Mouse (Mus musculus): Measurements from ENCODE around the gene Tas2r134. TPM values are rescaled to one million over a fixed set of nuclear protein-coding genes. Genes with fewer than 3 reads are reported as not detected.

The Tas2r134 gene
- polyA plus RNA-seq, 1 experiment from 2014 or later, result not detected

- H3K9me3 ChIP-seq, result no peaks in the 10 kb centered on the region
- no peaks in the 10 kb centered on the region for H3K27me3 ChIP-seq (replicated peaks)
- WGBS, result 50% methylated on average over 2 of the region's 2 CpGs
- H3K27ac ChIP-seq, result no peak overlapping the region
- H3K9ac ChIP-seq, result no peak overlapping the region
- ATAC-seq (ENCODE audit: insufficient read depth, low FRiP score, low read depth), result no peak
- no peaks in the 10 kb centered on the region for H3K36me3 ChIP-seq
- H3K4me1 ChIP-seq, result no peaks in the 10 kb centered on the region
- no peak overlapping the region for H3K4me2 ChIP-seq
- H3K4me3 ChIP-seq (replicated peaks), result no peak overlapping the region
Measured at GRCm38 (mm10) chr2:51610897-51611296, 16.4 kb upstream of the Tas2r134 start.

GRCm38 (mm10) chr2:51613716-51614115 lies 13.6 kb upstream of the Tas2r134 start:
- H3K4me3 ChIP-seq (replicated peaks), result no peak overlapping the region
- ATAC-seq (ENCODE audit: insufficient read depth, low FRiP score, low read depth), result no peak
- no peaks in the 10 kb centered on the region for H3K4me1 ChIP-seq
- no peaks in the 10 kb centered on the region for H3K9me3 ChIP-seq
- no peaks in the 10 kb centered on the region for H3K27me3 ChIP-seq (replicated peaks)
- no peaks in the 10 kb centered on the region for H3K36me3 ChIP-seq
- WGBS, result 78% methylated on average over 4 of the region's 4 CpGs
- H3K27ac ChIP-seq, result no peak overlapping the region
- no peak overlapping the region for H3K9ac ChIP-seq
- no peak overlapping the region for H3K4me2 ChIP-seq

GRCm38 (mm10) chr2:51621931-51622330 lies 5.4 kb upstream of the Tas2r134 start:
- no peaks in the 10 kb centered on the region for H3K36me3 ChIP-seq
- whole genome bisulfite sequencing, result 85% methylated on average over 2 of the region's 2 CpGs
- H3K9ac ChIP-seq, result no peak overlapping the region
- H3K27ac ChIP-seq, result no peak overlapping the region
- no peaks in the 10 kb centered on the region for H3K27me3 ChIP-seq (replicated peaks)
- no peak overlapping the region for H3K4me3 ChIP-seq (replicated peaks)
- H3K4me2 ChIP-seq, result no peak overlapping the region
- no peak for ATAC-seq (ENCODE audit: insufficient read depth, low FRiP score, low read depth)
- no peaks in the 10 kb centered on the region for H3K9me3 ChIP-seq
- no peaks in the 10 kb centered on the region for H3K4me1 ChIP-seq

DNA sequence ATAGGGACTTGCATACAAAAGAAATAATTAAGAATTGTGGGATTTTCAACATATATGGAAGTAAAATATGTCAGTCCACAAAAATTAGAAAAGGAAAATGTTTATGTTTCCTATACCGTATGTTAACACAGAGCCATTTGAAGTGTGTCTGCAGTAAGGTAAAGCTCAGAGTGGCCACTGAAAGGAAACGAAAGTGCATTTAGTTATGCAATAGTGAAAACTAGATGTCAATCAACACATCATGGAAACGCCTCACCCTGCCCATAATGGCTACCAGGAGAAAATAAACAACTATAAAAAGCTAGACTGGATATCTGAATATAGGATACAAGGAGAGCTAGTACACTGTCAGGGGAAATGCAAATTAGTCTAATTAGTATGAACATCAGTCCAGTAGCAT lies 1.3 kb upstream of the Tas2r134 start:
- no peak overlapping the region for H3K9ac ChIP-seq
- no peaks in the 10 kb centered on the region for H3K36me3 ChIP-seq
- no peak overlapping the region for H3K4me2 ChIP-seq
- no peaks in the 10 kb centered on the region for H3K4me1 ChIP-seq
- WGBS, result 50% methylated on average over 3 of the region's 3 CpGs
- no peaks in the 10 kb centered on the region for H3K9me3 ChIP-seq
- no peaks in the 10 kb centered on the region for H3K27me3 ChIP-seq (replicated peaks)
- ATAC-seq (ENCODE audit: insufficient read depth, low FRiP score, low read depth), result no peak
- H3K4me3 ChIP-seq (replicated peaks), result no peak overlapping the region
- H3K27ac ChIP-seq, result no peak overlapping the region

DNA sequence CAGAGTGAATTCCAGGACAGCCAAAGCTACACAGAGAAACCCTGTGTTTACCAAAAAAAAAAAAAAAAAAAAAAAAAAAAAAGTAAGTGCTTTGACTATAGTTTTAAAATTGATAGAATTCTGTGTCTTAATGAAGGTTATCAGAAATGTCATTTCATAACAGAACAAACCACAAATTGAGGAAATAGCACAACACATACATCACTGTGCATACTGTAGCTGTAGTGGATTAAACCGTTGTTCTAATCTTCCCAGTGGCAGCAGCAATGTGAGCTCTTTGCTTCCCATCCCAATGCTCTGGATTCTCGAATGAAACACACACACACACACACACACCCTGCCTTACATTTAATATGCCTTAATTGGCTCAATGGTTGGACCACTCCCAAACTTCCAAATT lies 4.1 kb downstream of the Tas2r134 start:
- no peak for ATAC-seq (ENCODE audit: insufficient read depth, low FRiP score, low read depth)
- H3K9ac ChIP-seq, result no peak overlapping the region
- no peak overlapping the region for H3K4me2 ChIP-seq
- H3K27ac ChIP-seq, result no peak overlapping the region
- no peaks in the 10 kb centered on the region for H3K9me3 ChIP-seq
- H3K4me1 ChIP-seq, result no peaks in the 10 kb centered on the region
- H3K36me3 ChIP-seq, result no peaks in the 10 kb centered on the region
- H3K27me3 ChIP-seq (replicated peaks), result no peaks in the 10 kb centered on the region
- H3K4me3 ChIP-seq (replicated peaks), result no peak overlapping the region
- 64% methylated on average over 2 of the region's 2 CpGs for WGBS

- no peak for ATAC-seq (ENCODE audit: insufficient read depth, low FRiP score, low read depth)
- WGBS, result 82% methylated on average over 11 of the region's 11 CpGs
- no peaks in the 10 kb centered on the region for H3K9me3 ChIP-seq
- H3K9ac ChIP-seq, result no peak overlapping the region
- H3K27ac ChIP-seq, result no peak overlapping the region
- H3K4me3 ChIP-seq (replicated peaks), result no peak overlapping the region
- H3K36me3 ChIP-seq, result no peaks in the 10 kb centered on the region
- H3K4me2 ChIP-seq, result no peak overlapping the region
- H3K4me1 ChIP-seq, result no peaks in the 10 kb centered on the region
- no peaks in the 10 kb centered on the region for H3K27me3 ChIP-seq (replicated peaks)
Measured at GRCm38 (mm10) chr2:51637681-51638080, 10.4 kb downstream of the Tas2r134 start.

DNA sequence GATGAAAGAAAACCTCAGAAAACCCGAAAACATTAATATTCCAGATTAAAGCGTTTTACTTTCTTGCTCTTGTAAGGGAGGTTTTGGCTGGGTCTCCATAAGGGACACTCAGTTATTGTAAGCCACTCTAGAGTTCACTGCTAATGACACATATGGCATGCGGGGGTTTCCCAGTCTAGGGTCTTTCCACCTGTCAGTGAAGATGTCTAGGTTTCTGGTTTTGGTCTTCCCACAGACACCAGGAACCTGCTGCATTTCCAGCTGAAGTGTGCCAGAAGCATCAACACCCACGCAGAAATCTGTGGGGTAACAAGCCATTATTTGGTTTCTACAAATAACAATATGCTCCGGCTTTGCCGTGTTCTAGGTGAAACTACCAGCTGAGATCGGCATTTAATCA lies 14.3 kb downstream of the Tas2r134 start:
- 83% methylated on average over 7 of the region's 7 CpGs for WGBS
- Histone ChIP-seq H3K9me3 (no peaks in the 10 kb centered on the region), H3K27ac (no peak overlapping the region), H3K4me1 (no peaks in the 10 kb centered on the region), H3K4me3 (replicated peaks) (no peak overlapping the region), H3K27me3 (replicated peaks) (no peaks in the 10 kb centered on the region), H3K4me2 (no peak overlapping the region), H3K36me3 (no peaks in the 10 kb centered on the region), H3K9ac (no peak overlapping the region)
- no peak for ATAC-seq (ENCODE audit: insufficient read depth, low FRiP score, low read depth)

- no peak overlapping the region for H3K9ac ChIP-seq
- WGBS, result 55% methylated on average over 7 of the region's 7 CpGs
- no peaks in the 10 kb centered on the region for H3K4me1 ChIP-seq
- no peak overlapping the region for H3K4me2 ChIP-seq
- no peaks in the 10 kb centered on the region for H3K36me3 ChIP-seq
- no peak overlapping the region for H3K27ac ChIP-seq
- no peaks in the 10 kb centered on the region for H3K9me3 ChIP-seq
- ATAC-seq (ENCODE audit: insufficient read depth, low FRiP score, low read depth), result no peak
- H3K27me3 ChIP-seq (replicated peaks), result no peaks in the 10 kb centered on the region
- H3K4me3 ChIP-seq (replicated peaks), result no peak overlapping the region
Measured at GRCm38 (mm10) chr2:51643244-51644139, 16.2 kb downstream of the Tas2r134 start.

DNA sequence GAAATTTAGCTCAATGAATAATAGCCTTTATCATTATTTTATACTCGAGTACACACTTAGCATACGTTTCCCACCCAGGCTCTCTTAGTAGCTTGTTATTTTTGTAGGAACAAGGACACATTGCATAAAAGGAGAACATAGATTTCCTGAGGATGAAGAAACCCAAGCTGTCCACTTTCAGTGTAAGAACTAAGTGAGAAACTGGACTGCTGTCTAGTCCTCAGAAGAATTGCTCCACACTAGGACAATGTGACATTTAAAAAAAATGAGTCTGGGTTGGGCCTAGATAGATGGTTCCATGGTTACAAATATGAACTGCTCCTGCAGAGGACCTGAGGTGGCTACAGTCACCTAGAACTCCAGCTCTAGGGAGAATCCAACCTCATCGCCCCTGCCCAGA lies 20.7 kb downstream of the Tas2r134 start:
- Histone ChIP-seq H3K27ac (no peak overlapping the region), H3K4me3 (replicated peaks) (no peak overlapping the region), H3K4me1 (no peaks in the 10 kb centered on the region), H3K4me2 (no peak overlapping the region), H3K9ac (no peak overlapping the region), H3K36me3 (no peaks in the 10 kb centered on the region), H3K9me3 (no peaks in the 10 kb centered on the region), H3K27me3 (replicated peaks) (no peaks in the 10 kb centered on the region)
- WGBS, result 67% methylated on average over 3 of the region's 3 CpGs
- no peak for ATAC-seq (ENCODE audit: insufficient read depth, low FRiP score, low read depth)

GRCm38 (mm10) chr2:51649887-51650286 lies 22.6 kb downstream of the Tas2r134 start:
- peak; percentile 27; the same call in 1 of the 2 replicates for ATAC-seq (ENCODE audit: insufficient read depth, low FRiP score, low read depth)
- Histone ChIP-seq H3K36me3 (no peaks in the 10 kb centered on the region), H3K4me1 (no peaks in the 10 kb centered on the region), H3K27ac (no peak overlapping the region), H3K9me3 (no peaks in the 10 kb centered on the region), H3K9ac (no peak overlapping the region), H3K4me3 (replicated peaks) (no peak overlapping the region), H3K4me2 (no peak overlapping the region), H3K27me3 (replicated peaks) (no peaks in the 10 kb centered on the region)
- 79% methylated on average over 1 of the region's 1 CpGs for WGBS

- Histone ChIP-seq H3K4me2 (no peak overlapping the region), H3K36me3 (no peaks in the 10 kb centered on the region), H3K27me3 (replicated peaks) (no peaks in the 10 kb centered on the region), H3K4me1 (no peaks in the 10 kb centered on the region), H3K9ac (no peak overlapping the region), H3K9me3 (no peaks in the 10 kb centered on the region), H3K4me3 (replicated peaks) (no peak overlapping the region), H3K27ac (no peak overlapping the region)
- no peak for ATAC-seq (ENCODE audit: insufficient read depth, low FRiP score, low read depth)
- WGBS, result 92% methylated on average over 10 of the region's 10 CpGs
Measured at GRCm38 (mm10) chr2:51652086-51652485, 24.8 kb downstream of the Tas2r134 start.

GRCm38 (mm10) chr2:51657684-51658083 lies 30.4 kb downstream of the Tas2r134 start:
- no peak for ATAC-seq (ENCODE audit: insufficient read depth, low FRiP score, low read depth)
- H3K4me2 ChIP-seq, result no peak overlapping the region
- no peak overlapping the region for H3K27ac ChIP-seq
- H3K9ac ChIP-seq, result no peak overlapping the region
- no peaks in the 10 kb centered on the region for H3K4me1 ChIP-seq
- H3K36me3 ChIP-seq, result no peaks in the 10 kb centered on the region
- 50% methylated on average over 3 of the region's 3 CpGs for WGBS
- H3K9me3 ChIP-seq, result no peaks in the 10 kb centered on the region
- H3K27me3 ChIP-seq (replicated peaks), result no peaks in the 10 kb centered on the region
- H3K4me3 ChIP-seq (replicated peaks), result no peak overlapping the region
